Mouse (Mus musculus) layer of hippocampus, postnatal 10 days (tissue): ENCODE data around the gene Ociad2. TPM values are rescaled to one million over a fixed set of nuclear protein-coding genes. Genes with fewer than 3 reads are reported as not detected.

Experiments used
- total RNA-seq, 2 experiments: library from RNA; stranded (reverse); gene quantifications; 2 replicates each; pipeline ENCODE4 v1.2.3; 2021

Ociad2 gene
- total RNA-seq, 2 experiments from 2014 or later: 46.2 to 72.2 TPM

Other genes starting within 250 kb of the Ociad2 start
- gene Fryl, start 84.4 kb downstream of the Ociad2 start, total RNA-seq: 10 to 100 TPM; 66.1 to 71.6 TPM
- gene Ociad1, start 48.2 kb downstream of the Ociad2 start, total RNA-seq: 100 to 1,000 TPM; 325 to 333 TPM
- gene Cwh43, start 65.0 kb upstream of the Ociad2 start, total RNA-seq: 1 to 10 TPM; 4.9 to 5.5 TPM
- gene Dcun1d4, start 140.0 kb upstream of the Ociad2 start, total RNA-seq: 100 to 1,000 TPM; 103 to 104 TPM